Mouse (Mus musculus): ENCODE data around the gene Ppif.

The Ppif gene

GRCm38 (mm10) chr14:25694569-25694897 lies 579 bp downstream of the Ppif start:
- in situ Hi-C loops (cut with MboI, MseI): no loop called here

- in situ Hi-C loops (cut with MboI, MseI): no loop called here
Measured at GRCm38 (mm10) chr14:25695059-25695458, 1.1 kb downstream of the Ppif start.

- in situ Hi-C loops (cut with MboI, MseI): no loop called here
Measured at GRCm38 (mm10) chr14:25696356-25696755, 2.4 kb downstream of the Ppif start.

- in situ Hi-C loops (cut with MboI, MseI): no loop called here
Measured at GRCm38 (mm10) chr14:25701986-25702385, 8.0 kb downstream of the Ppif start.

- in situ Hi-C loops (cut with MboI, MseI): no loop called here
Measured at GRCm38 (mm10) chr14:25707691-25708181, 13.8 kb downstream of the Ppif start.

- in situ Hi-C loops (cut with MboI, MseI): no loop called here
Measured at GRCm38 (mm10) chr14:25708451-25708850, 14.5 kb downstream of the Ppif start.

GRCm38 (mm10) chr14:25708917-25709316 lies 15.0 kb downstream of the Ppif start:
- in situ Hi-C loops (cut with MboI, MseI): no loop called here

- in situ Hi-C loops (cut with MboI, MseI): no loop called here
Measured at GRCm38 (mm10) chr14:25710073-25710472, 16.1 kb downstream of the Ppif start.

GRCm38 (mm10) chr14:25710681-25711080 lies 16.7 kb downstream of the Ppif start:
- in situ Hi-C loops (cut with MboI, MseI): no loop called here

GRCm38 (mm10) chr14:25711177-25711576 lies 17.2 kb downstream of the Ppif start:
- in situ Hi-C loops (cut with MboI, MseI): no loop called here

GRCm38 (mm10) chr14:25711602-25712001 lies 17.6 kb downstream of the Ppif start:
- in situ Hi-C loops (cut with MboI, MseI): no loop called here

GRCm38 (mm10) chr14:25713443-25713842 lies 19.5 kb downstream of the Ppif start:
- in situ Hi-C loops (cut with MboI, MseI): no loop called here

- in situ Hi-C loops (cut with MboI, MseI): no loop called here
Measured at GRCm38 (mm10) chr14:25716528-25716927, 22.6 kb downstream of the Ppif start.

- in situ Hi-C loops (cut with MboI, MseI): no loop called here
Measured at GRCm38 (mm10) chr14:25717718-25718117, 23.8 kb downstream of the Ppif start.

GRCm38 (mm10) chr14:25718471-25718870 lies 24.5 kb downstream of the Ppif start:
- in situ Hi-C loops (cut with MboI, MseI): no loop called here

- in situ Hi-C loops (cut with MboI, MseI): no loop called here
Measured at GRCm38 (mm10) chr14:25719371-25719770, 25.4 kb downstream of the Ppif start.

- in situ Hi-C loops (cut with MboI, MseI): loop anchor here (5.0 kb wide), 1 partner anchor 101 kb away; no protein-coding TSS in a partner anchor
Measured at GRCm38 (mm10) chr14:25720962-25721707, 27.2 kb downstream of the Ppif start.

GRCm38 (mm10) chr14:25725032-25725497 lies 31.1 kb downstream of the Ppif start:
- in situ Hi-C loops (cut with MboI, MseI): no loop called here

- in situ Hi-C loops (cut with MboI, MseI): no loop called here
Measured at GRCm38 (mm10) chr14:25725690-25726089, 31.7 kb downstream of the Ppif start.

- in situ Hi-C loops (cut with MboI, MseI): no loop called here
Measured at GRCm38 (mm10) chr14:25726226-25727148, 32.5 kb downstream of the Ppif start.

GRCm38 (mm10) chr14:25727149-25727510 lies 33.2 kb downstream of the Ppif start:
- in situ Hi-C loops (cut with MboI, MseI): no loop called here
